Mouse (Mus musculus): ENCODE measurements around the gene Hfe2. TPM values are rescaled to one million over a fixed set of nuclear protein-coding genes. Genes with fewer than 3 reads are reported as not detected.
"Not testable (repeated sequence)": the region's sequence is repeated elsewhere in the genome, so short reads cannot be mapped to it uniquely, and the experiment has no call there.

The Hfe2 gene
- total RNA-seq (2021) (under 1 TPM in 1 of 2 experiments, not detected in 1; 0.23 TPM), polyA plus RNA-seq (2012; rRNA removed) (0.11 and 0.31 TPM in 2 replicates)
- long read RNA-seq, result 0 reads

DNA sequence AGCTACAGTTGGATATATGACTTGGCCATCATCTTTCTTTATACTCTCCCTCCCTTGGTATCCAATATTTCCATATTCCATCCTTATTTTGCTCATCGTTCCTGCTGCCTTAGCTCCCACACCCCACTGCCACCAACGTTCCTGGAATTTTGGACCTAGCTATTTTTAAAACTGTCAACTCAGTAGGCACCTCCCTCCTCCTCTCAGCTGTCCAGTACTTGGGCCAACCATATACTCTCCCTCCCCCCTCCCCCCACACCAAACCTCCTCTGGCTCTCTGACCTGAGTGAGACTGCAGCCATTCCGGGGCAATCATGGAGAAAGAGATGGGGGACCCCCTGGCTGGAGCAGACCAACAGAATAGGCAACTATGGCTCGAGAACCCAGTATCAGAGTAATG is at the start of gene Hfe2:
Gene Hfe2 (plus strand): TSS at position 259 of the 400 bp plus-strand sequence.
- DNase-seq, result no peak

DNA sequence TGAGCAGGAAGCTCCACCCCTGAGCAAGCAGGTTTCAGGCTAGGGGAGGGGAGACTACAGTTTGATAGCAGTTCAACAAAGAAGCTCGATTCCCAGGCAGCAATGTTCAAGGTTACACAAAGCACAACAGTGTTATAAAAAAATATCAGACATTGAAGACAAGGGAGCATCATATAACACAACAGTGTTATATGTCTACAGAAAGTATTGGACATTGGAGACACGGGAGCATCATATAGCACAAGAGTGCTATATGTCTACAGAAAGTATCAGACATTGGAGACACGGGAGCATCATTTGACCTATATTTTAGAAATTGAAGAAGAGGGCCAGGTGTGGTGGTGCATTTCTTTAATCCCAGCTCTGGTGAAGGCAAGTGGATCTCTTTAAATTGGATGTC is 47.9 kb upstream of the Hfe2 start:
- DNase-seq, result no peak

DNA sequence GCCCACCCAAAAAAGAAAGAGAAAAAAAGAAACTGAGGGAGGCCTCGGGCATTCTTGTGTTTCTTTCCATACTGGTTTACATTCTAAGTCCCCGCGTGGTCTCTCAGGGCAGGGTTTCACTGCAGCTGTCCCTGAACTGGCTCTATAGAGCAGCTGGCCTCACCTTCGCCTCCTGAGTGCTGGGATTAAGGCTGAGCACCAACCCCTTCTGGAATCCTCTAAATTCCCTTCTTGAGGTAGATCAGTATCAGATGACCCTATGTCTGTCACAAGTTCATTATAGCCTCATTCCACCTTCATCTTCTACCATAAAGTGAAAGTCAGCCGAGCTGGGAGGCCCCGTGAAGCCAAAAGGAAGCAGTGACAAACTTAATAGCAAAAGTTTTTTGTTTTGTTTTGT is 47.4 kb upstream of the Hfe2 start:
- no peak for DNase-seq

DNA sequence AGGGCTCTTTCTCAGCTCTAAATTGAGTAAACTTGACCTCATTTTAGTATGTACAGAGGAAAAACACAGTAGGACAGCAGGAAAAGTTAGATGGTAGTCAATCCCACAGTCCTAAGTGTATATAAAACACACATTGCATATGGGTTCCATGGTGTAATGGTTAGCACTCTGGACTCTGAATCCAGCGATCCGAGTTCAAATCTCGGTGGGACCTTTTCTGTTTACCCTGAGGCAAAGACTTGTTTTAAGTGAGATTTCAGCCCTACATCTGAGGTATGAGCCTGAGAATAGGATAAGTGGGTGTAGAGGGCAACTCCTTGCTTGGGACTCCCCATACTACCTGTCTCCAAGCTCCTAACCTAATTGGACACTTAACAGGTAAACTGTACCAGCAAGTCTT is 45.7 kb upstream of the Hfe2 start:
- no peak for DNase-seq

DNA sequence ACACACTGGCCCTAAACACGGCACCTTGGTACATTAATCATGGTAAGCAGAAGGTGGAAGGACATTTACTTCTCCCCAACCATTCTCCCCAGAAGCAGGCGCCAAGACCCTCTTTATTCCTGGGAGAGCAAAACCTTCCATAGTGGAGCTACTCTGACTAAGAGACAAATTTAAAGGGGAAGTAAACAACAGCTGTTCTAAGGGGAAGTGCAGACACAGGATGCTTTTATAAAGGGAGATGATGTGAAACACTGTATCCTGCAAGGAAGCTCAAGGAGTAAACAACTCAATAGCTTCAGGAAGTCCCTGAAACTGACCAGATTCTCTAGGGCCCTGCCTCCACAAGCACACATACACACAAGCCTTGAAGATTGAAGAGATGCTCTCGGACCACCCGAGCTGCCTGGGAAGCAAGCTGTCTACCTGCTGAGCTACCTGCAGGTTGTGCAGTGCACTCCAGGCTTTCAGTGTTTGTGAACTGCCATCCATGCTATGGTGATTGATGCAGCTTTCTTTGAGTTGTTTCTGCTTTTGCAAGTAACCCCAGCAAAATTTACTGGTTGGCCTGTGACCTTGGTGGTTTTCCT is 44.2 kb upstream of the Hfe2 start:
- no peak for DNase-seq

DNA sequence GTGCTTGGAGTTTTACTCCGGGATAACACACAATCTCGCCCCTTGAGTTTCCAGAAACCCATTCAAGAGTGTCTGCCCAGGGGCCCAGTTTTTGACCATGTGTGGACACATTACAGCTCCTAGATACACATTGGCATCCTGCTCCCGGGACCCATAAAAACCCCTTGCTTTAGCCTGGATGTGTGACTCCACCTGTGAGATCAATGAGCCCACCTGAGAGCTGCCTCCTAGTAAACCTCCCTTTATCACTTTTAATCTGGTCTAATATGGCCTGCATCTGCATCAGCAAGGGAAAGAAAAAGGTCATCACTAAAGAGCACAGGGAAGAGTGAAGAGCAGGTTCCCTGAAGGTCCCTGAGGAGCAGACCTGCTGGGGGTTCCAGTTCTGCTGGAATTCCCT is 43.1 kb upstream of the Hfe2 start:
- DNase-seq, result no peak

DNA sequence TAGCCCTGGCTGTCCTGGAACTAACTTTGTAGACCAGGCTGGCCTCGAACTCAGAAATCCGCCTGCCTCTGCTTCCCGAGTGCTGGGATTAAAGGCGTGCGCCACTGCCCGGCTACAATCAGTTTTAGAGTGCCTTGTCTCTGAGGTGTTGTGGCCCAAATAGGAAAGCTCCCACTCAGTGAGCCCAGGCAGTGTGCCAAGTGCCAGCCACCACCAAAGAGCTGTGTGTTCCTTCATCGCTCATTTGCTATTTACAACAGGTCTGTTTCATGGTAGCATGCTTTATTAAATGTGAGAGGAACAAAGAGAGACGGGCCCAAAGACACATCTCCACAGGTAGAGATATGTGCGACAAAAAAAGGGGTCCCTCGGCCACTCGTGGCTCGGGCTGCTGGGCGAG is 42.5 kb upstream of the Hfe2 start:
- no peak for DNase-seq

DNA sequence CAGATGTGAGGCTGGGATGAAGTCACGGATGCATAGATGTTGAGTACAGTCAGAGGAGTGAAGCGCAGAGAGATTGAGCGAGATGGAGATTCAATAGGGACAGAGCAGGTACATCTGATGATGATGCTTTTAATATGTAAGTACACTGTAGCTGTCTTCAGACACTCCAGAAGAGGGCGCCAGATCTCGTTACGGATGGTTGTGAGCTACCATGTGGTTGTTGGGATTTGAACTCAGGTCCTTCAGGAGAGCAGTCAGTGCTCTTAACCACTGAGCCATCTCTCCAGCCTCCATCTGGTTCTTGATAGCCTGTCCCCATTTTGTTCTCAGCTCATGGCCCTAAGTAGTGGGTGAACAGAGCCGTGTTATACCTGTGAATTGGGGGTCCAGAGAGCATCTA is 41.9 kb upstream of the Hfe2 start:
- DNase-seq, result not testable (repeated sequence)

DNA sequence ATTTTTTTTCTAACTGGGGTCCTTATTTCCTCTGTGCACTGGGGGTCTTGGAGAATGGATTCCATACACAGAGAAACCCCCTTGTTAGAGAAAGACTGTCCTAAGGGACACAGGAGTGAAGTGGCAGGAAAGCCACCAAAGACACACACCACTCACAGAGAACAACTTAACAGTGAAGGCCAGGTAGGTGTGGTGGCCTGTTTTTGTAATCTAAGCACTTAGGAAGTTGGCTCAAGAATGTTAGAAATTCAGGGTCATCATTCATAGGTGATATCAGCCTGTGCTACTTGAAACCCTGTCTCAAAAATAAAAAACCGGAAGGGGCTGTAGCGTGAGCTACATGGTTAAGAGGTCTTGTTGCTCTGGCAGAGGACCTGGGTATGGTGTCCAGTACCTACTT is 41.0 kb upstream of the Hfe2 start:
- DNase-seq, result no peak

DNA sequence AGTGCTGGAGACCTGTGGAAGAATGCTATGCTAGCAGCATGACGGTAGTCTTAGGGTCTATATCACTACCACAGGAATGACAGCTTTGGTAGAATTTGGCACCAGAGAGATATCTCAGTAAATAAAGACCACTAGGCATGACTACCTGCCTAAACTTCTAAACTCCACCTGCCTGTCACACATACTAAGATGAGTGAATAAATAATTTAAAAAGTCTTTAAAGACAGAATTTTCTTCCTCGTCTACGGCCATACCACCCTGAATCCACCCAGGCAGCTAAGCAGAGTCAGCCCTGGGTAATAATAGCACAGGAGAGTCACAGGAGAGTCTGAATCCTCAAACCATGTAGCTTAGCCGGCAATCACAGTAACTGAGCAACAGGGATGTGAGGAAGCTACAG is 40.1 kb upstream of the Hfe2 start:
- no peak for DNase-seq

DNA sequence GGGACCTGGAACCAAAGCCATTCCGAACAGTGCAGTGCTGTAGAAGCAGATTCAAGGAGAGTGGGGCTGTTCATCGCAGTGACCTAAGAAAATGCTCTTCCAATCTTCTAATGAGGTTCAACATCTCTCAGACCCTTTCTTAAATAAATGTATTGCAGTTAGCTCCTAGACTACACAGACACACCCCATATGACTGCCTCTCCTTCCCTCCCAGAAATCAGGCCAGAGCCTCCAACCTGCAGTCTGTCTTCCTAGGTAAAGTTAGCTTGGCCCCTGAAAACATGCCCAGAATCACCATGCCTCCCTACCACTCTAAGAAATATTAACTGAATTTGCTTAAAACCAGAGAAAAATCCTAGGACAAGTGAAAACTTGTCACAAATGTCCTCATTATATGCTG is 39.6 kb upstream of the Hfe2 start:
- no peak for DNase-seq

DNA sequence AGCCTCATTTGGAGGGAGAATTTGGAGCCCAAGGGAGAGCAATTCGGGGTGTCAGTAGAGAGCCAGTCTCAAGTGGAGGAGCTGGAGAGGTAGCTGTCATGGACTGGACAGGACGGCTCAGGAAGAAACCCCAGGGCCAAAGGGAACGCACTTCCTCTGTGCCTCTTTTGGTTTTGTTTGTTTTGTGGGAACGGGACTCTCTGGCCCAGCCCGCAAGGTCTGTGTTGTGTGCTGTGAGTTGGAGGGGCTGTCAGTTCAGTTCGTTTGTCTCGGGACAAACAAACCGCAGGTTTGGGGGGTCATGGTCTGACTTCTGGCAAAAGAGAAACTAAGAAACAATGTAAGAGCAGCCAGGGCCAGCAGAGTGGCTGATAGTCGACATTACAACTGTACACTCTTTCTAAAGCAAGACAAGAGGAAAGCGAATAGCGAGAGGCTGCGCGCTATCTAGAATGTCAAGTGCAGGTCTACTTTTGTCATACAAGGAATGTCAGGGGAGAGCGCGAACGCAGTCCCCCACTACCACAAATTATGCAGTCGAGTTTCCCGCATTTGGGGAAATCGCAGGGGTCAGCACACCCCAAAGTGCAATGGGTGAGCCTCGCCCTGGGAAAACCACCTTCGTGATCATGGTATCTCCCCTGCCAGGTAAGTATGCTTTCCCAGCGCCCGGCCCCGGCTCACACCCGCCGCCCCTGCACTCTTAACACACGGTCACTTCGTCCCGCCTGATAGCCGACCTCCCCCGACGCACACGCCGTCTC is 38.7 kb upstream of the Hfe2 start:
- not testable (repeated sequence) for DNase-seq

DNA sequence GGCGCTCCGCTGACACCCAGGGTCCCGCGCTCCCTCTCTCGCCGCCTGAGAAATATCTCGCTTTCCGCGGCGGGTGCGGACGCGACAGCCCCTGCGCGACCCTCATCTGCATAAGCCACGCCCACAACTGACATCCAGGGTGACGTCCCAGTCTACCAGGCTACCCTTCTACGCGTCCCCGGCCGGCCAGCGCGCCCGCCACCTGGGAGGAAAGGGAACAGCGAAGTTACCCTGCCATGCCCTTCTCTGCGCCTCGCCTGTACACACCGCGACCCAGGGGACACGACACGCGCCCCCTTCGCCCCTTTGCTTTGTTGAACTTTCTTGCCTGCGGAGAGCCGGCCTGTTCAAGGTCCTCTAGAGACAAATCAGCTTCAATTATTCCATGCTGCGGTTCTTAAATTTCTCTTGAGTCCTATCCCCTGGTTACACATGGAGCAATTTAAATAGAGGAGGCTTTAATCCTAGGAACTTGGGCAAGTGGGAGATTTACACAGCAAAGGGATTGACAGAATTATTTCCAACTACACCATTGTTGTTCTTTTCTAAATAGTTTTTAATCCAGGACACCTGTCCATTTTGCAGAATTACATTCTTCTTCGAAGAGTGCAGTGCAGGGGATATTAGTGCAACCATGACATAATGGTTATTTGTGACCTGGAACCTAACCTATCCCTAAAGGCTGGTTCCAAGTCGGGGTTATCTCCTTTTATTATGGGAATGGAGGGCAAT is 38.0 kb upstream of the Hfe2 start:
- not testable (repeated sequence) for DNase-seq

DNA sequence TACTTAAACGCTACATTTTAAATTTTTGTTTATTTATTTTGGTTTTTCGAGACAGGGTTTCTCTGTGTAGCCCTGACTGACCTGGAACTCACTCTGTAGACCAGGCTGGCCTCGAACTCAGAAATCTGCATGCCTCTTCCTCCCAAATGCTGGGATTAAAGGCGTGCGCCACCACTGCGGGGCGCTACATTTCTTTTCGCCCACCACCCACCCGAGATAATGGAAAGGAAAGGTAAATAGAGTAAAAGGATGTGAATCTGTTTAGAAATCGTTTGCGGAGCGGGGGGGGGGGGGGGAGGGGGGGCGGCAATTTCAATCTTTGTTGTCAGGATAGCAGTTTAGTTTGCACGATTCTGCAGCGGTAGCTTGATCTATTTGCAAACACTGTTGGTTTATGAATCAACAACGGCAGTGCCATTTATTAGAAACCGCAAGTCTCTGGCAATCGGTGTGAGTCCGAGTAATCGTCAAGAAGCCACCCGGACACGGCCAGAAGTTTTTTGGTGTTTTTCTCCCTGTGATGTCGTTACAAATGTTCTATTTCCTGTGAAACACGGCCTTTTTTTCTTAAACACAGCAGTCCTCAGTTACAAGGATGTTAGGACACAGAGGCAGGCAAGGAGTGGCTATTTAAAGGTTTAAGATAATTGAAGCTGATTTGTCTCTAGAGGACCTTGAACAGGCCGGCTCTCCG is 37.2 kb upstream of the Hfe2 start:
- DNase-seq, result peak; percentile 42

DNA sequence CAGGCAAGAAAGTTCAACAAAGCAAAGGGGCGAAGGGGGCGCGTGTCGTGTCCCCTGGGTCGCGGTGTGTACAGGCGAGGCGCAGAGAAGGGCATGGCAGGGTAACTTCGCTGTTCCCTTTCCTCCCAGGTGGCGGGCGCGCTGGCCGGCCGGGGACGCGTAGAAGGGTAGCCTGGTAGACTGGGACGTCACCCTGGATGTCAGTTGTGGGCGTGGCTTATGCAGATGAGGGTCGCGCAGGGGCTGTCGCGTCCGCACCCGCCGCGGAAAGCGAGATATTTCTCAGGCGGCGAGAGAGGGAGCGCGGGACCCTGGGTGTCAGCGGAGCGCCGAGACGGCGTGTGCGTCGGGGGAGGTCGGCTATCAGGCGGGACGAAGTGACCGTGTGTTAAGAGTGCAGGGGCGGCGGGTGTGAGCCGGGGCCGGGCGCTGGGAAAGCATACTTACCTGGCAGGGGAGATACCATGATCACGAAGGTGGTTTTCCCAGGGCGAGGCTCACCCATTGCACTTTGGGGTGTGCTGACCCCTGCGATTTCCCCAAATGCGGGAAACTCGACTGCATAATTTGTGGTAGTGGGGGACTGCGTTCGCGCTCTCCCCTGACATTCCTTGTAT is 36.6 kb upstream of the Hfe2 start:
- not testable (repeated sequence) for DNase-seq

DNA sequence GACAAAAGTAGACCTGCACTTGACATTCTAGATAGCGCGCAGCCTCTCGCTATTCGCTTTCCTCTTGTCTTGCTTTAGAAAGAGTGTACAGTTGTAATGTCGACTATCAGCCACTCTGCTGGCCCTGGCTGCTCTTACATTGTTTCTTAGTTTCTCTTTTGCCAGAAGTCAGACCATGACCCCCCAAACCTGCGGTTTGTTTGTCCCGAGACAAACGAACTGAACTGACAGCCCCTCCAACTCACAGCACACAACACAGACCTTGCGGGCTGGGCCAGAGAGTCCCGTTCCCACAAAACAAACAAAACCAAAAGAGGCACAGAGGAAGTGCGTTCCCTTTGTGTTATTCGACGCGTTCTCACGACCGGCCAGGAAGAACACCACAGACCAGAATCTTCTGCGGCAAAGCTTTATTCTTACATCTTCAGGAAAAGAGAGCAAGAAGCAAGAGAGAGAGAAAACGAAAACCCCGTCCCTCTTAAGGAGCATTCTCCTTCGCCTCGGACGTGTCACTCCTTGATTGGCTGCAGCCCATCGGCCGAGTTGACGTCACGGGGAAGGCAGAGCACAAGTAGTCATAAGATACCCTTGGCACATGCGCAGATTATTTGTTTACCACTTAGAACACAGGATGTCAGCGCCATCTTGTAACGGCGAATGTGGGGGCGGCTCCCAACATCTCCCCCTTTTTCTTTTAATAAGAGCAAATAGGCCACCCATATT is 35.9 kb upstream of the Hfe2 start:
- DNase-seq, result peak; percentile 25

DNA sequence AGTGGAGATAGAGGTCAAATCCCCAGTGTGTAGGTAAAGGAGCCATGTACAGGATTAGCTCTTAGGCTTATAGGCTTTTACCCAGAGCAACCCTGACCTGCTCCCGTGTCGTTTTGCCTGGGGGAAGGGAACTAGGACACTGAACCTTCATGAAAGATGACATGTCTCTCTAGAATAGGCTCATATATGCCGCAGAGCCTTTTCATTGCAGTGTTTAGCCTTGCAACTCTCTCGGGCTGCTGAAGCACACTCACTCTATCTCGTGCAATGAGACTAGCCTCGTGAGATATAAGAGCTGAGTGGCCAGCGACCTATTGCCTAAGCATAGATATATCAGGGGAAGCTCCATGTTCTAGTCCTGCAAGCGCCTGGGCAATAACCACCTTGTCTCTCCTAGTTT is 35.3 kb upstream of the Hfe2 start:
- not testable (repeated sequence) for DNase-seq

DNA sequence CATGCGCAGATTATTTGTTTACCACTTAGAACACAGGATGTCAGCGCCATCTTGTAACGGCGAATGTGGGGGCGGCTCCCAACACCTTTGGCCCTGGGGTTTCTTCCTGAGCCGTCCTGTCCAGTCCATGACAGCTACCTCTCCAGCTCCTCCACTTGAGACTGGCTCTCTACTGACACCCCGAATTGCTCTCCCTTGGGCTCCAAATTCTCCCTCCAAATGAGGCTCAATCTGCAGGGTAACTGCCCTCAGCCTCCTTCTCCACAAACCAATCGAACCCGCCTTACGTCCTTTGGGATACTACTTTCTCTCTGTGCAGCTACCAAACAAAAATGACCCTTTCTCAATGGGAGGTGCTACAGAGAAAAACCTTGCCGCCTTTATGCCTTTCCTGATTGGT is 30.5 kb upstream of the Hfe2 start:
- not testable (repeated sequence) for DNase-seq

DNA sequence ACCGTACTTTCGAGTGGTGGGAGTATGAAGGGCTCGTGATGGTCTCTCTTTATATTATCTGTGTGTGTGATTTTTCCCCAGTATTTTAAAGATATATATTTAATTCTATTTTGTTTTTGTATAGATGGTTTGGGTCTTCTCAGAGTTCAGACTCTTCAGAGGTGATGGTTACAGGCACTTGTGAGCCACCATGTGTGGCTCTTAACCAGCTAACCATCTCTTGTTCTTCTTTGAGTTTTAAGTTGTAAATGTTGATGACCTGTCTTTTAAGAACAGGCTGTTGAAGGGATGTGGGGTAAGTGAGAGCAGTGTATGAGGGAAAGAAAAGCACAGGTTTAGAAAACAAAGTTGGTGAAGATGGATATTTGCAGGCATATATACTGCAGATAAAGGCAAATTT is 30.1 kb upstream of the Hfe2 start:
- no peak for DNase-seq

DNA sequence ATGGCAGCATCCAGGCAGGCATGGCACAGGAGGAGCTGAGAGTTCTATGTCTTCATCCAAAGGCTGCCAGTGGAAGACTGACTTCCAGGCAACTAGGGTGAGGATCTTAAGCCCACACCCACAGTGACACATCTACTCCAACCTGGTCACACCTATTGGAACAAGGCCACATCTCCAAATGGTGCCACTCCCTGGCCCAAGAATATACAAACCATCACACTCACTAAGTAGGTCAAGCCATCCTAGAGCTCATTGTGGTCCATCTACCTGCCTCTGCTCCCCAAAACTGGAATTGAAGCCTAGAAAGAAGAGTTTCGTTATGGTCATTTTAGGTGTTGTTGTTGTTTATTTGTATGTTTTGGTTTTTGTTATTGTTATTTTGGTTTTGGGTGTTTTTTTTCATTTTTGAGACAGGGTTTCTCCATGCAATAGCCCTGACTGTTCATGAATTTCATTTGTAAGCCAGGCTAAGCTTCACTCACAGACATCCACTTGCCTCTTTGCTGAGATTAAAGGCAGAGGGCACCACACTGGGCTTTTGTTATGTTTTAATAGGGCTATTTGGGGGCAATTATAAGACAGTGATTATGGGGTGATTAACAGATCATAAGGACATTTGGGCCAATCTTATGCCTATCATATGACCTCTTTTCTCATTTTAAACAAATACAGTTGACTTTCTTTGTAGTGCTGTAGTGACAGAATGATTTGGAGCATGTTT is 29.3 kb upstream of the Hfe2 start:
- DNase-seq, result no peak

DNA sequence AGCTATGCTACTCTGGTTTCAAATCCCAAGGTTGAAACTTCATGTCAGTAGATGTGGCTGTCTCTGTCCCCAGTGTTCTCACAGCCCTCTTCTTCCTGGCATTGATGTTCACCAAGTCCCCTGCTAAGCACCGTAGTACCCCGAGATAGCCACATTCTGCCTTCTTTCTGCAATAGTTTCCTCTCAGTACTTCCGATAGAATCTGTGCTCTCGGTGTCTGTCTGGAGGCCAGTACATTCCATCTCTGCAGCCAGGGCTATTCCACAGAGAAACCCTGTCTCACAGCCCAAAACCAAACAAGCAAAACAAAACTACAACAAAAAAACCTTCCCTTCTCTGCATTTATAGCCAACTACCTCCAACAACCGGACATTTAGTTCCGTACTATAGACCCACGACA is 28.8 kb upstream of the Hfe2 start:
- no peak for DNase-seq

All from adrenal gland, adult 2 months (tissue).